Comparison of ENCODE assay signal across 20 mouse cellular contexts in the genomic region with DNA sequence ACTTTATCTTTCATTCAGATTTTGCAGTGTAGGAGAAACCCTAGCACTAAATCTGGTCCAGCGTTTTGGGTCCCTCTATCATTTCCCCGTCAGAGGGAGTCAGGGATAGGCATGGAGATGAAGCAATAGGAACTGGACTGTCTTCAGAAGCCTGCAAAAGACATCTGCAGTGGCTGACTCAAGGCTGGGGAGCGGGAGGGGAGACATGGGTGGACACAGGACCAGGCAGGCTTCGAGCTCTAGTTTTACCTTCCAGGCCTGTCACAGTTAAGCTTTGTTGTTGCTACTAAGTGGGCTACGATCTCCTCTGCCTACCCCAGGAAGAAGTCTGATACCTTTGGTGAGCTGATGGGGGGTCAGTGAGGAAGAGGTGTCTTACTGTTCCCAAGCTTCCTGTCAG. TPM values are rescaled to one million over a fixed set of nuclear protein-coding genes. Genes with fewer than 3 reads are reported as not detected.
"Had no signal": no experiment of that assay in that cellular context is flagged by ENCODE, and none has a peak within 500 bp of the region (broad histone marks: within the 10 kb centered on the region; RNA-seq: fewer than 3 reads in every experiment).

No protein-coding gene starts in this region.

- DNase-seq: lung, embryonic 14.5 days; lung, postnatal 10 days; lung, postnatal 4 days; midbrain, embryonic 14.5 days; retina, postnatal 1 day; right cerebral cortex, adult 18-20 months; right cerebral cortex, postnatal 25 days; right cerebral cortex, postnatal 4 days; spleen, adult 18-20 months; thymus, adult 18-20 months; thymus, postnatal 14 days; thymus, postnatal 36 days had no signal

- H3K36me3 ChIP-seq: neural tube, embryonic 15.5 days had no signal

- H3K9me3 ChIP-seq: midbrain, embryonic 10.5 days; midbrain, embryonic 12.5 days; neural tube, embryonic 13.5 days; neural tube, embryonic 15.5 days had no signal

- H3K4me3 ChIP-seq: midbrain, embryonic 10.5 days; midbrain, embryonic 12.5 days; neural tube, embryonic 13.5 days; neural tube, embryonic 15.5 days had no signal

- H3K9ac ChIP-seq: lung, embryonic 14.5 days; midbrain, embryonic 12.5 days; neural tube, embryonic 13.5 days; neural tube, embryonic 15.5 days had no signal

- H3K27ac ChIP-seq: midbrain, embryonic 10.5 days; midbrain, embryonic 12.5 days; neural tube, embryonic 13.5 days; neural tube, embryonic 15.5 days had no signal

- ATAC-seq: midbrain, embryonic 16.5 days had no signal

- H3K4me2 ChIP-seq: lung, embryonic 14.5 days; midbrain, embryonic 12.5 days; neural tube, embryonic 13.5 days; neural tube, embryonic 15.5 days had no signal

RNA-seq across cellular contexts. Expression of gene S100a14, which starts 14.4 kb away (rescaled TPM):
- total RNA-seq: megakaryocyte, adult 5-6 weeks; megakaryocyte-erythroid progenitor cell, adult 5-6 weeks had no signal
- polyA plus RNA-seq: midbrain, embryonic 10.5 days; midbrain, embryonic 12.5 days; midbrain, embryonic 14.5 days; midbrain, embryonic 16.5 days; neural tube, embryonic 11.5 days; neural tube, embryonic 13.5 days had no signal
